Mouse (Mus musculus) G1E-ER4 (cell line): ENCODE results near the gene Gm21905. TPM values are rescaled to one million over a fixed set of nuclear protein-coding genes. Genes with fewer than 3 reads are reported as not detected.

Experiments
- GATA1 ChIP-seq: IDR thresholded peaks from one replicate; pipeline ENCODE4 v1.8.0; 2012; ENCODE audit warnings: low read length, inconsistent platforms
- polyA plus RNA-seq: library from polyadenylated mRNA; stranded (reverse); fragments of >175 nt; gene quantifications from 2 replicates; pipeline ENCODE4 v1.2.3, GENCODE M21; 2012

Gm21905 gene
- polyA plus RNA-seq: not detected in 2 replicates

DNA sequence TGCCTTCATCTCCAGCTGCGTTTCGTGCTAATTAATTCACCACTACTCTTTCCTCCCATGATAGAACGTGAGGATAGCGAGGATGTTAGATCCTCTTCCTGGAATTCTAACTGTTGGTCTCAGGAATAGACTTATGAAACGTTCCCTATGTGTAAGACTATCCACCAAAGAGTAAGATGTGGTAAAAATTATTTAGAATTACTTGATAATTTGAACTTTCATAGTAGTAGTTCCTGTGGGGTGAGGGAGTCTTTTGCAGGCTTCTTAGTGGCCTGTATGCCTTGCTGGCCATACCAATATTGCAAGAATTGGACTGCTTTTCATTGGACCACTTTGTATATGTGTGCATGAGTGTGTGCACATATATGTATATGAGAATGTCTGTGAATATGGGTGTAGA is at the start of gene Gm21905:
Gene Gm21905, minus strand, starts transcription at position 101 of the 400 bp plus-strand sequence.
- no peak for TF ChIP-seq GATA1

- TF ChIP-seq GATA1: no peak
Observed at GRCm38 (mm10) chr5:67990426-67990825, 44.2 kb upstream of the Gm21905 start.

DNA sequence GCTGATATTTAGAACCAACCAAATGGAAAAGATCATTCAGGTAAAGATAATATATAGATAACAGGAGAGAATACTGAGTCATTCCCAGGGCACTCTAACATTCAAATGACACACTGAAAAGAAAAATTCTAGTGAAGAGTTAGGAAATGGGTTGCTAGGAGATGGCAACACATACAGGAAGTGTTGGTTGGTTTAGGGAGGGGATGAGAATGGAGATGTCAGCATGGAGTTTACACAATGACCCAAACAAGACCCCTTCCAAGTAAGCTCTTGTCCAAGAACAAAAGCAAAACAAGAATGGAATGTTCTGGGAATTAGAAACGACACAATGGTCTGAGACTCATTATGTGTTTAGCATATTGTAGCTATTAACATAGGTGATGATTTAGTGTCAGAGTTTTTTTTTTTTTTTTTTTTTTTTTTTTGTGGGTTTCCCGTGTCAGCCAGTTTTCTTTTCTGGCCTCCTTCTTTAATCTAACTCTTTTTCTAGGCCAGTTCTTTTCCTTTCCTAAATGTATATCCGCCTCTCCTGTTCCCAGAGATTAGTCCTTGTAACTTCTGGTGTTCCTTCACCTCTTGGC is 35.8 kb upstream of the Gm21905 start:
- TF ChIP-seq GATA1: no peak

DNA sequence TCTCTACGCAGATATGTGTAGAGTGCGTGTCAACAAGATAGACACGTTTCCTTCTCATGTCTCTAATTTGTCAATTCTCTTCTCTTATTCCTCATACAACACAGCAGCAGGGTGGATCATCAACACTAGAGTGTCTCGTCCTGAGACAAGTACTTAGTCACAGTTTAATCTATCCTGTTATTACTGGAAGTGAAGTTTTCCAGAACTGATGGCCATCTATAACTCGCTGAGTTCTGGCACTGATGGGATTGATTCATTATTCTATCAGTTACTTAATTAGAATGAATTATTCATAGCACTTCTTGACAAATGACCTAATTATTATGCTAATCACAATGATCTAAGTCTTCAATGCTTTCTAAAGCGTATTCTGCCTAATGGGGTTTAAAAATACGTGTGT is 23.3 kb upstream of the Gm21905 start:
- TF ChIP-seq GATA1: no peak

DNA sequence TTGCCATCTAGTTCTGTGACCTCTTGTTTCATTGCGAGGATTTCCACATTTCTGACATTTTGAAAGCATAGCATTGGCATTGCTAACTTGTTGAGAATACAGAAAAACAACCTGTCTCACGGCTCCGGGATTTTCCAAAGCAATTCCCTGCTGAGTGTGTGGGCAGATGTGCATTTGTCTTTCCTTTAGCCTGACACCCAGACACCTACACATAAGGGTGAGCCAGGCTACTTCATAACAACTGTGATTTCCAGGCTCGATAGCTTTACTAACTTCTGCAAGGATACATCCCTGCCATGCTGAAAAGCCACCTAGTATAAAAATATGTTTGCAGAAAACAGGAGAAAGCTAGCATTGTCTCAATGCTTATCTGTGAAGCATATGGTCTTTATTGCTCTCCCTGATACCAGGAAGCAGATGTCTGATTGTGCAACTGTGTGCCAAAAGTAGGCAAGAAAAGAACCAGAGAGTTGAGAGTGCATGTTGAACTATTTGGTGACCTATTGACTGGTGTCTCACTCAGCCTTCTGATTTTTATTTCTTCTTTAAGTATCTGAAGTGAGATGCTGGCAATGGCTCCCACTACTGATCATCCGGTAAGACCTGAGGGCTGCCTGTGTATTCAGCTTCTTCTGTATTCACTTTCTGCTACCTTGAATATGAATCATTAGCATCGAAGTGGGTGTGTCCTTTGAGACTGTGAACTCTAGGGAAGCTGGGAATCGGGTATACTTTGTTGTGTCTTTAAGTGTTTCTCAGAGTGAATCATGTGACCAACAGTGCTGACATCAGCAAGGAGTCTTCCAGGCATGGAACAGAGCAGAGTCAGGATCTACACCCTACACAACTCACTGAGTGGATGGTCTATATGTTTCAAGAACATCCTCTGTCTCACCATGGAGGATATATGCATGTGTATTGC is 15.7 kb upstream of the Gm21905 start:
- TF ChIP-seq GATA1: no peak

- no peak for TF ChIP-seq GATA1
Observed at GRCm38 (mm10) chr5:67955486-67955885, 9.3 kb upstream of the Gm21905 start.

DNA sequence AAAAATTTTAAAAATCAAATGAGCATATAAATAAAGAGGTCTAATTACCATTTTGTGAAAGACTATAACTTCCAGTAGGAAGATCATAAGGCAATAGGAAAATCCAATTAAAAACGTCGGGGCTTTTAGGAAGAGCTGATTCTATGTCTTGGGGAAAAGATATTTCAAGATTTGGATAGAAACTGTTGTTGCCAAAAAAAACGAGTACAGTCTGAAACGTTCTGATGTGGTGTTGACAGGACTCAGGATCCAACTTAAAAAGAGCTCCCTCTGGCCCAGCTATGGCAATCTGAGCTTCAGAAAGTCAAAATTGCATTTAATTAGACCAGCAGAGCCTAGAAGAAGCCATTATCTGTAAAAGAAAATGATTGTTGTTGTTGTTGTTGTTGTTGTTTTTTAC is 7.9 kb upstream of the Gm21905 start:
- no peak for TF ChIP-seq GATA1

DNA sequence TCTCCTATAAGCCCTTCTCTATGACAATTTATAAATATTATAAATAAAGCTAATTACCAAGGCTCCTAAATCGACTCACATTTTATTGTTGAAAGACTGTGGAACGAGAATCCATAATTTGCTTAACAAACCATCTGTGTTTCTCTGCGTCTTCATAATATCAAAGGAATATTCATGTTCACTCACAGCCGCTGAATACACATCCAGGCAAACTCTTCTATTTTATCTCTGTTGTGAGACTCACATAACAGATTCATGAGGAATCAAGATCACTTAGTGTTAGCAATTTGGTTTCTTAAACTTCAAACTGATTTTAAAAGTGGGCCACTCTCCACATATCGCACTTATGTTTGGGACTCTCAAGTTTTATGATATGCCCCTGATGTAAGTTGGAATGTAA is 1.9 kb upstream of the Gm21905 start:
- no peak for TF ChIP-seq GATA1

- TF ChIP-seq GATA1: no peak
Observed at GRCm38 (mm10) chr5:67947006-67947405, 785 bp upstream of the Gm21905 start.

DNA sequence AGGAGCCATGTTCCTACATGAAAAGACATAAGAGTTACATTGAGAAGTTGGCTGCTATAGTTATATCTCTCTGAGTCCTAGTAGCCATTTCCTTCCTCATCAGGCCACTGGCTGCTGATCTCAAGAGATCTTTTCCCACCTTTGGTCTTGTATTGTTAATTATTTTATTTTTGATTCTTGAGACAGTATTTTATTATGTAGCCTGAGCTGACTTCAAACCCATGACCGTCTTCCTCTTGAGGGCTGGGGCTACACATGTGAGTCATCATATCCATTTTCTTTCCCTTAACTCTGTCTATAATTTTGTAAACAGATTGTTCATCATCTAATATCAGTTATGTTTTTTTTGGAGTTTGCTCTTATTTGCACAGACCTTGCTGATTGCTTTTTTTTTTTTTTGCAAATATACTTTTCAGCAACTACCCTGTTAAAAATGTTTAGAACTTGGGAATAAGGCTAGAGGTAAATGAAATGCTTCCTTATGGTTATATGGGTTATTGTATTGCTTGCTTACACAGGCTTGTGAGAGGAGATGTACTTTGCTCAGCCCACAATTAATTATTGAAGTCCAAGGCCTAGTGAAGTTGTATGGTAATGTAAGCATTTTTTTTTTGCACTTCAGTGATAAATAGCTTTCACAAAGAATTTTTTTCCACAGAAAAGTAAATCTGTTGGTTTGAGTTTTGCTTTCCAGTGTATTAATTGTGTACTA is 2.0 kb downstream of the Gm21905 start:
- TF ChIP-seq GATA1: no peak

DNA sequence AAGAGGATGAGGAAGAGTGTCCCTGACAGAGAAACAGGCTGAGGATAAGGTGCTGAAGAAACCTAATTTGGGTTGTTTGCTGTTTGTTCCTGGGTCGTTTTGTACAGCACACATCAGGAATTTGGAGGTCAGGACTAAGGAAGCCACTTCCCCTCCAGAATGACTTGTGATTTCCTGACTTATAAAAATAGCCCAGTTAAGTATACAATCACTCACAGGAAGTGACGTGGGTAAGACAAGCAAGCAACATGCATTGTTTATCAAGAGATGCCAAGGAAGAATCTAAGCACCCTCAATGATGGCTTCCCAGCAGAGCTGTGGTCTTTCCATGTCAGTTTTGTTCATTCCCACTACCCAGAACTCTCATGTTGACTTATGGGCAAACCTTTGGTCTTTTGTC is 3.0 kb downstream of the Gm21905 start:
- no peak for TF ChIP-seq GATA1

- TF ChIP-seq GATA1: no peak
Observed at GRCm38 (mm10) chr5:67941369-67941768, 4.9 kb downstream of the Gm21905 start, which contains the start of gene Gm5108. Gene Gm5108, plus strand, starts transcription at chr5:67941669.

- peak; percentile 78 for TF ChIP-seq GATA1
Observed at GRCm38 (mm10) chr5:67931623-67932022, 14.6 kb downstream of the Gm21905 start.

GRCm38 (mm10) chr5:67930584-67930983 is 15.6 kb downstream of the Gm21905 start:
- TF ChIP-seq GATA1: no peak

DNA sequence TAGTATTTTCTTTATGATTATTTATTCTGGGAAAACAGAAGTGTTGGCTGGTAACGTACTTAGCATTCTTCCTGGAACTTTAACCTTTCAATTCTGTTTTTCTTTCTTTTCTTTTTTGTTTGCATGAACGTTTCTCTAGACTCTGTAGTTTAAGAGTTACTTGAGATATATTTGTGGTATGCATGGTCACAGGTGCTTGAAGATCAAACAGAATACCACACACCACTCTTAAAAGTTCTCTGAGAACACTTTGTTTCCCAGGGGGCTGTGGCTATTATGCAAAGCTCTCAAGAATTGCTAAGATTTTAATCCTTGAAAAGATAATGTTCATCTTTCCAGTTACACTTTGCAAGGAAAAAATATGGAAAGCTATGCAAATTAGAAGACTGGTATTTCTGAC is 41.7 kb downstream of the Gm21905 start:
- no peak for TF ChIP-seq GATA1

DNA sequence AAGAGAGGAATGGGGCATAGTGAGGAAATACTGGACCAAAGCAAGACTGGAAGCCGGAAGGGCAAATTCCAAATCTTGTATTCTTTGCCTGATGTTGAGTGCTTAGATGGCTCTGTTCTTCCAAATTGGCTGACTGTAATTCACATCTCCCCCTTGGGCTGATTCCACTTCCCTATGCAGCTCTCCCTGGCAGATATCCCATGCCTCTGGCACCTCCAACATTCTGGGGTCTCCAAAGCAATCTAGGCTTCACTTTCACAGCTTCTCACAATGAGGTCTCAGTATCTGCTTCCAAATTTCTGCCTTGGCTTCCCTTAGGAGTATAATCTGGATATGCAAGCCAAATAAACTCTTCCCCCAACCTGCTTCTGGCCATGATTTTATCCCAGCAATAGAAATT is 47.3 kb downstream of the Gm21905 start:
- no peak for TF ChIP-seq GATA1
